Comparison of ENCODE assay signal across 12 mouse cellular contexts in genomic region chr5:121119331-121120034, GRCm38 (mm10).
DNase-seq lines count a peak whose midpoint lies in the region; ATAC-seq and TF ChIP-seq lines count a peak whose summit lies in the region.
"Had no signal": no experiment of that assay in that cellular context is flagged by ENCODE, and none has a peak within 500 bp of the region (broad histone marks: within the 10 kb centered on the region; RNA-seq: fewer than 3 reads in every experiment).

No protein-coding gene starts in this region.

- no peaks in the 10 kb centered on the region for H3K27me3 ChIP-seq in hindbrain, embryonic 15.5 days
- no peaks in the 10 kb centered on the region for H3K27me3 ChIP-seq in hindbrain, embryonic 10.5 days (ENCODE audit: insufficient read depth, poor library complexity, severe bottlenecking)

- H3K36me3 ChIP-seq in hindbrain, embryonic 15.5 days, result no peaks in the 10 kb centered on the region
- H3K36me3 ChIP-seq in hindbrain, embryonic 10.5 days, result no peaks in the 10 kb centered on the region

- peaks cover 45% of the 10 kb centered on the region for H3K4me1 ChIP-seq in hindbrain, embryonic 15.5 days (replicated peaks)
- H3K4me1 ChIP-seq in hindbrain, embryonic 10.5 days (replicated peaks), result peaks cover 27% of the 10 kb centered on the region

- H3K9ac ChIP-seq in hindbrain, embryonic 15.5 days, result no peak overlapping the region

- H3K9me3 ChIP-seq in hindbrain, embryonic 15.5 days, result no peaks in the 10 kb centered on the region
- H3K9me3 ChIP-seq in hindbrain, embryonic 10.5 days, result no peaks in the 10 kb centered on the region

- 69% methylated on average over 13 of the region's 13 CpGs for WGBS in hindbrain, embryonic 15.5 days
- 85% methylated on average over 13 of the region's 13 CpGs for WGBS in hindbrain, embryonic 10.5 days

- intact Hi-C loops in left cerebral cortex, postnatal 36 days (cut with DNase I), result loop anchor here (5.0 kb wide), 1 partner anchor 112 kb away; no protein-coding TSS in a partner anchor

- no peak for TF ChIP-seq CTCF in brain, embryonic 14.5 days (IDR thresholded peaks at IDR 0.05; ENCODE audit: borderline replicate concordance, extremely low read depth, insufficient read depth, insufficient read length)

- TF ChIP-seq POLR2A in brain, embryonic 14.5 days (IDR thresholded peaks at IDR 0.05; ENCODE audit: borderline replicate concordance, extremely low read depth, insufficient read depth, insufficient read length, poor library complexity, severe bottlenecking), result no peak

- no peak for DNase-seq in hindbrain, embryonic 10.5 days (ENCODE audit: low spot score)
- peak; percentile 7 for DNase-seq in NIH3T3 (ENCODE audit: low read depth)
- DNase-seq in brain, embryonic 14.5 days (ENCODE audit: low read depth), result peak; percentile 53
- DNase-seq in left cerebral cortex, postnatal 36 days (ENCODE audit: low spot score in 2 of 2), result peak; percentile 56 to 63
- DNase-seq in kidney, adult 11 months, result no peak
- DNase-seq in adrenal gland, adult (ENCODE audit: inconsistent age in 2 of 2, low spot score in 1 of 2), result no peak
- DNase-seq: kidney, adult 9 months; thymus, postnatal 4 days had no signal

- peak overlapping the region; percentile 4; the same call in 1 of the 2 replicates for H3K27ac ChIP-seq in hindbrain, embryonic 15.5 days (replicated peaks)
- no peak overlapping the region for H3K27ac ChIP-seq in hindbrain, embryonic 10.5 days
- H3K27ac ChIP-seq: hindbrain, postnatal 0 days; stomach, postnatal 0 days had no signal

- ATAC-seq in hindbrain, embryonic 15.5 days (ENCODE audit: low FRiP score, low read depth), result no peak
- ATAC-seq: hindbrain, postnatal 0 days; lung, postnatal 0 days had no signal

- no peak overlapping the region for H3K4me3 ChIP-seq in hindbrain, embryonic 15.5 days
- H3K4me3 ChIP-seq in hindbrain, embryonic 10.5 days, result no peak overlapping the region

- no peak overlapping the region for H3K4me2 ChIP-seq in hindbrain, embryonic 15.5 days

Comparison
In these comparisons a context has a peak if more than half of its experiments do, and no peak if none do; other contexts are left out.
1. DNase-seq: peak in NIH3T3 (single experiment), brain, embryonic 14.5 days (single experiment) and left cerebral cortex, postnatal 36 days (2 of 2); none in hindbrain, embryonic 10.5 days (single experiment), kidney, adult 11 months (single experiment) and adrenal gland, adult (0 of 2).